Mouse (Mus musculus): ENCODE measurements around the gene Kcp.

The Kcp gene

GRCm38 (mm10) chr6:29461502-29461901, 46.2 kb downstream of the Kcp start:
- DNase-seq: no peak

- peak in 1 of 2 experiments; percentile 19 for DNase-seq
These were observed 57.1 kb downstream of the Kcp start for GRCm38 (mm10) chr6:29450667-29451066.

GRCm38 (mm10) chr6:29449858-29450257, 57.9 kb downstream of the Kcp start:
- DNase-seq: no peak

- peak; percentile 40 to 46 for DNase-seq
These were observed 62.4 kb downstream of the Kcp start for GRCm38 (mm10) chr6:29445354-29445753.

GRCm38 (mm10) chr6:29444773-29445172, 63.0 kb downstream of the Kcp start:
- DNase-seq: peak; percentile 35 to 53

GRCm38 (mm10) chr6:29439789-29440188, 68.0 kb downstream of the Kcp start:
- DNase-seq: no peak

GRCm38 (mm10) chr6:29439251-29439650, 68.5 kb downstream of the Kcp start:
- peak in 1 of 2 experiments; percentile 25 for DNase-seq

GRCm38 (mm10) chr6:29436461-29436934, 71.3 kb downstream of the Kcp start:
- peak; percentile 62 to 72 for DNase-seq

GRCm38 (mm10) chr6:29435940-29436451, 71.8 kb downstream of the Kcp start:
- DNase-seq: peak; percentile 16 to 38

- DNase-seq: peak; percentile 50 to 57
These were observed 72.7 kb downstream of the Kcp start for GRCm38 (mm10) chr6:29434911-29435691.

- peak in 1 of 2 experiments; percentile 24 for DNase-seq
These were observed 73.7 kb downstream of the Kcp start for GRCm38 (mm10) chr6:29433804-29434795.

- peak; percentile 44 to 57 for DNase-seq
These were observed 74.5 kb downstream of the Kcp start, which contains the start of gene Flnc for GRCm38 (mm10) chr6:29433038-29433803. Flnc (plus strand) TSS chr6:29433256.

GRCm38 (mm10) chr6:29432676-29433037, 75.1 kb downstream of the Kcp start:
- DNase-seq: no peak

- no peak for DNase-seq
These were observed 75.6 kb downstream of the Kcp start for GRCm38 (mm10) chr6:29432156-29432555.

- no peak for DNase-seq
These were observed 76.3 kb downstream of the Kcp start for GRCm38 (mm10) chr6:29431473-29431872.

- DNase-seq: no peak
These were observed 76.9 kb downstream of the Kcp start for GRCm38 (mm10) chr6:29430681-29431420.

- no peak for DNase-seq
These were observed 79.6 kb downstream of the Kcp start for GRCm38 (mm10) chr6:29428171-29428570.

GRCm38 (mm10) chr6:29426331-29426730, 81.4 kb downstream of the Kcp start:
- no peak for DNase-seq

GRCm38 (mm10) chr6:29425118-29425517, 82.6 kb downstream of the Kcp start:
- DNase-seq: no peak

Measured in lung, postnatal 4 days (tissue).